Mouse (Mus musculus): ENCODE measurements around the gene 2200002J24Rik.
"Not testable (repeated sequence)": the region's sequence is repeated elsewhere in the genome, so short reads cannot be mapped to it uniquely, and the experiment has no call there.

Gene 2200002J24Rik

GRCm38 (mm10) chr7:30729396-30730063 is 30.8 kb downstream of the 2200002J24Rik start, which contains the start of gene Tmem147:
Gene Tmem147 (minus strand): TSS chr7:30729540.
- DNase-seq, result peak; percentile 98

GRCm38 (mm10) chr7:30730064-30730722 is 31.5 kb downstream of the 2200002J24Rik start:
- DNase-seq, result not testable (repeated sequence)

GRCm38 (mm10) chr7:30736211-30736610 is 37.5 kb downstream of the 2200002J24Rik start:
- DNase-seq, result no peak

GRCm38 (mm10) chr7:30742570-30742969 is 43.8 kb downstream of the 2200002J24Rik start:
- DNase-seq, result not testable (repeated sequence)

- DNase-seq, result not testable (repeated sequence)
These were observed 44.9 kb downstream of the 2200002J24Rik start, which contains the start of gene Gapdhs for GRCm38 (mm10) chr7:30743617-30744016. Gene Gapdhs (minus strand): TSS chr7:30743681.

- peak; percentile 66 to 72 for DNase-seq
These were observed 45.4 kb downstream of the 2200002J24Rik start for GRCm38 (mm10) chr7:30744022-30744598.

GRCm38 (mm10) chr7:30747525-30748204 is 48.9 kb downstream of the 2200002J24Rik start:
- no peak for DNase-seq

Measured in kidney, postnatal 4 days (tissue).